Mouse (Mus musculus): ENCODE measurements around the gene Nfrkb.

- TF ChIP-seq CTCF (IDR thresholded peaks at IDR 0.05; ENCODE audit: insufficient read depth, low read depth, low read length) (no peak), POLR2A (IDR thresholded peaks at IDR 0.05; ENCODE audit: insufficient read depth, low read depth, low read length) (no peak)
Measured at GRCm38 (mm10) chr9:31353518-31353917, 32.5 kb upstream of the Nfrkb start.

Measured in olfactory bulb, adult 2 months (tissue).